Mouse (Mus musculus) gastrocnemius, postnatal 36 days (tissue): ENCODE results near the gene Prkx. TPM values are rescaled to one million over a fixed set of nuclear protein-coding genes. Genes with fewer than 3 reads are reported as not detected.

Source experiments
- total RNA-seq, 2 experiments: library from RNA; stranded (reverse); gene quantifications; 2 replicates each; pipeline ENCODE4 v1.2.3; 2021

The Prkx gene
- total RNA-seq, 2 experiments from 2014 or later: 4.9 to 5.4 TPM

Other genes with a start within 250 kb of the Prkx start
- not detected for gene Pbsn, start 57.3 kb upstream of the Prkx start, total RNA-seq
- not detected for gene Gm14744, start 68.5 kb upstream of the Prkx start, total RNA-seq
- gene 5430402E10Rik, start 128.8 kb upstream of the Prkx start, total RNA-seq: not detected